Mouse (Mus musculus): ENCODE results near the gene Rpl36a. TPM values are rescaled to one million over a fixed set of nuclear protein-coding genes. Genes with fewer than 3 reads are reported as not detected.
"Not testable (repeated sequence)": the region's sequence is repeated elsewhere in the genome, so short reads cannot be mapped to it uniquely, and the experiment has no call there.

The Rpl36a gene
- 100 to 1,000 TPM; 211 to 227 TPM for total RNA-seq (2021)
- long read RNA-seq, transcript Rpl36a-206 (4 exons, 812 nt): minor isoform, 18 of 154 reads
- long read RNA-seq, transcript Rpl36a-201 (5 exons, 483 nt): major isoform, 132 of 154 reads
- long read RNA-seq, partial matches to known transcripts: 1 of 154 reads
- long read RNA-seq, other reads (novel, unspliced or antisense): 2 of 154 reads

DNA sequence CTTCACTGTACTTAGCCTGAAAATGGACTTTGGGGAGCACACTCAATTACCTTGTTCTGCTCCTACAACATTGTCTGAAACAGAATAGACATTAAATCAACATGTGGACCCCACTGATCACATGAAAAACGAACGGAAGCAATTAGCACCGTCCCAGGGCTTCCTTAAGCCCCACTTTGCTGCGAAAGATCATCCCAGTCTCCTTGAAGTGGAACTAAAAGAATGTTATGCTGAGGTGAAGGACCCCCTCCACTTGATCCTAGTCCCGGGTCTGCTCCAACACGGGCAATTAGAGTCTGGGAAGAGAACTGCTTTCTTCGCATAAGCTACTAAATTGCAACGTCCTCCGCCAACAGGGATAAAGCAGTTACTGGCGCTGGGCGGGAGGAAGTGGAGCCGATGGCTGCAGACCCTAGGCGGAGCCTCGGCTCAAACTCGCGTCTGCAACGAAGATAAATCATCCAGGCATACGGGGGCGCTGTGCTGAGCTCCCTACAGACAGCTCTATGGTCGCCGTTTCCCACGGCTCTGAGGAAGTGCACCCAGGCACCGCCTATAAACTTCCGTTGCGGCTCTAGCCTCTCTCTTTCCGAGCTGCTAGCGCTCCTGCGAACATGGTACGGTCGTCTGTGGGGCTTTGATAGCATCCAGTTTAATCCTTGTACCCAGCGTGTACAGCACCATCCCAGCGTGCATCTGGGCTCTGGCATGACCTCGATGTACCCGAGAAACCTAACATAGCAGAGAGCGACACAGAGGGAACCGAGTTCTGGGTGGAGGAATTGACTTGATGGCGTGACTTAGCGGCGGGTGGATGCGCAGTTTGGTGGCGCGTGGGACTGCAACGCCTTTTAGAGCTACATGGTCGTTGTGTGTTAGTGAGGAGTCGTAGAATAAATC, at the start of gene Rpl36a:
Gene Rpl36a (plus strand): TSS at position 552 of the 900 bp plus-strand sequence.
- peak; percentile 86 to 91 for DNase-seq (ENCODE audit: low spot score in 2 of 2)

DNA sequence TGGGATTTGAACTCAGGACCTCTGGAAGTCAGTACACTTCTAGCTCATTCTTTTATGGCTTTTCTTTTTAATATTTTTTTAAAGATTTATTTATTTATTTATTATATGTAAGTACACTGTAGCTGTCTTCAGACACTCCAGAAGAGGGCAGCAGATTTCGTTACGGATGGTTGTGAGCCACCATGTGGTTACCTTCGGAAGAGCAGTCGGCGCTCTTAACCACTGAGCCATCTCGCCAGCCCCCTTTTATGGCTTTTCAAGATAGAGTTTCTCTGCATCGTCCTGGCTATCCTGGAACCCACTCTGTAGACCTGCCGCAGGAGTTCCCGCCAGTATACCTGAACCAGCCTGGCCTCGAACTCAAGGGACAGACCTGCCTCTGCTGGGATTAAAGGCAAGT, 45.7 kb upstream of the Rpl36a start:
- not testable (repeated sequence) for DNase-seq (ENCODE audit: low spot score in 2 of 2)

DNA sequence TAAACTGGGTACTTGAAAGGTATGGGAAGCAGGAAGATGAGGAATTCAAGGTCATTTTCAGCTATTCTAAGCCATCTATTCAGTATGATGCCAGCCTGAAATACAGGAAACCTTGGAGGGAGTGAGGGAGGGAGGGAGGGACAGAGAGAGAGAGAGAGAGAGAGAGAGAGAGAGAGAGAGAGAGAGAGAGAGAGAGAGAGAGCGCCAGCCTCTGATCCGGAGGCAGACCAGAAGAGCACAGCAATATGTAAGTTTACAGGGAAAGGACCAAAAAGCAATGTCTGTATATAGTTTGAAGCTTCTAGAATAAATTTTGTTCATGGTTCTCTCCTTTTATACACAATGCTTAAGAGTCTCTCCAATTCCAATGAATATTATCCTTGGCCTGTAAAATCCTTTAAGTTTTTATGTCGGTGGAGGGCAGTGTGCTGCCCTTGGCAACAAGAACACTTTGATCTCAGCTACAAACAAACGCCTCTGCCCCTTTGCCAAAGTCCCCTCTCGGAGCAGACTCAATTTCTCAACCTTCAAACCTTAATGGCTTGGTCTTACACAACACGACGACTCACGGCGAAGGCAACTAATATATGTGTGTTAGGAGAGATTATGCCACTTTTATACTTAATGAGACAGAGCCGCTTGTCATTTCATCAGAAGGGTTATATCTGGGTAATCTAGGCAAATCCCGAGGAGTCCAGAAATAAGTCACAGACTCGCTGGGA, 44.9 kb upstream of the Rpl36a start:
- DNase-seq (ENCODE audit: low spot score in 2 of 2): peak in 1 of 2 experiments; percentile 12

DNA sequence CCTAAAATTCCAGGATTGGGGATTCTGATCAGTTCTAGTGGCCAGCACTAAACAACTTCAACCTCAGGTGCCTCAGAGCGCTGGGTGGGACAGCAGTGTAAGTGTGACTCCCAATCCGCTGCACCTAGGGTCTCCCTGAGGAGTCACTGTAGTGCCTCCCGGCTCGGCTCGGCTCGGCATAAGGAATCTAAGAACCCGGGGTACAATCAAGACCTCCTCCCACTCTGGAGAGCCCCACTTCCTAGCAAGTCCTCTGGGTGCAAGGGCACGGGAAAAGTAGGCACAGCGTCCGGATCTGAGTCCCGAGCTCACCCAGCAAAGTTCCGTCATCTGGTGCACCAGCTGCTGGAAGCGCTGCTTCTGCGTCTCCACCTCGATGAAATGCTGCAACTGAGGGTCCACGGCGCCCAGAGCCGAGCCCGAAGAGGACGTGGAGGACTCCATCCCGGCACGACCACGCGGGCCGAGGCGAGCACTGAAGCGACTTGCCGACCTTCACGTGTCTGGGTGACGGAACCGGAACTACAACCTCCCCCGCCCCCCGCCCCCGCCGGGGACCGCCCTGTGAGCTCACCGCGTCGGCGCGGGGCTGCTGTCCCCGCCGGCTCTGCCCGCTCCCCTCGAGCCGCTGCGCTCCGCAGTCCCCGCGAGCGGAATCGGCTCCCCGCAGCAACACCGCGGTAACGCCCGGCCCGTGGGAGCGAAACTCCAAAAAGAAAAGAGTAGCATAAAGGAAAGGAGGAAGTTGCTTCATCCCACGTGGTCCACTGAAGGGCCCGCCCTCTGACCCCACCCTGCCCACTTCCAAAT, 44.1 kb upstream of the Rpl36a start, which contains the start of gene Timm8a1:
Gene Timm8a1 (minus strand): TSS at position 721 of the 810 bp plus-strand sequence.
- DNase-seq (ENCODE audit: low spot score in 2 of 2): peak; percentile 46 to 54

DNA sequence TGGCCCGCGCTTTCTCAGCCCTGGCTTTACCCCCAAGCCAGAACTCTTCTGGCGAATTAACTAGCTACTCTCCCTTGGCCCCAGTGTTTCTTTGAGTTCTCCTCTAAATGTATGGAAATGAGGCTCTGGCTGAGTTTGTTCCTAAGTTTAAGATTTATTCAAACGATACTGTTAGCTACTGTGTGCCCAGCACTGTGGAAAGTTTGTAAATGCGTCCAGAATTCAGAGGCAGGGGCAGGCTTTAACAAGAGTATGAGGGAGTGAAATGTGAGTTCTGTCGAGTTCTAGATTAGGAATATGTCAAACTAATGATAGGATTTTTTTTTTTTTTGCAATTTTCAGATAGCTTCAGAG, 43.5 kb upstream of the Rpl36a start:
- DNase-seq (ENCODE audit: low spot score in 2 of 2): no peak

DNA sequence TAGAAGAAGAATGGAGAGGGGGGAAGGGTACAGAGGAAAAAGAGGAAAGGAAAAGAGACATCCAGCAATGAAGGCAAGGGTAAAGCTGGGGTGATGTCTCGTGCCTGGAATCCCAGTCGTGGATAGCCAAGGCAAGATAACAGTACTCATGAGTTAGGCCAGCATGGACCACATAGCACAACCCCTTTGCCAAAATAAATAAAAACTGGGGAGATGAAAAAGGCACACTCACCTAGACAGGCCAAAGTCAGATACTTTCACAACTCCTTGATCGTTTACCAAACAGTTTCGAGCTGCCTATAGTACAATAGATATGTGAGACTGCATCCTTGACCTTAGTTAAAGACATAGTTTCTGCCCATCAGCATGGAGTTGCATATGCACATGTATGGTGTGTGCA, 38.1 kb upstream of the Rpl36a start:
- no peak for DNase-seq (ENCODE audit: low spot score in 2 of 2)

DNA sequence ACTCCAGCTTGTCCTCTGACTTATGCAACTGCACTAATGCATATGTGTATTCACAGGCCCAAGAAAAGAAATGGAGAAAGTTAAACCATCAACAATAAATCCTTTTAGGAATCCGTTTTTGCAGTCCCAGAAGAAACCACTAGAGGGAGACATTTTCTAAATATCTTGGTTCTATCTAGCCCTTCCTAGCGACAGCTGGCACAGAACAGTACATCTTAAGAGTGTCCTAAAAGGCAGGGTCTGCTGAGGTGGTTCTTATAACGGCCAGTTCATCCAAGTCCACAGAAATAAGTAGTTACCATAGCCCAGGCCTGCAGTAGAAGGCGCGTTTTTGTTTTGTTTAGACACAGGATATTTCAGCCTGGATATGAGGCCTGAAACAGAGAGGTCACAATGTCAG, 34.6 kb upstream of the Rpl36a start:
- DNase-seq (ENCODE audit: low spot score in 2 of 2): peak; percentile 4 to 20

DNA sequence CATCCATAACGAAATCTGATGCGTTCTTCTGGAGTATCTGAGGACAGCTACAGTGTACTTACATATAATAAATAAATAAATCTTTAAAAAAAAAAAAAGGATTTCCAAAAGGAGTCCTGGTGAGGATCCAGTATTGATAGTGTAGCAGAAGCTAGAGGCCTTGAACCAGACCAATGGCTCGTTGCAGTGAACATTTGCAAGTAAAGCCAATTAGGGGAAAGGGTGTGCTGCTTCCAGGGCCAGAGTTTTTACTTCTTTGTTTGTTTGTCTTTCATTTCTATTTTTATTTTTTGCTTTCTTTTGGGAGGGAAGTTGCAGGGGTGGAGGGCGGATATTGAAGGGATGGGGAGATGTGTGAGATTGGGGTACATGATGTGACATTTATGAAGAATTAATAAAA, 32.1 kb upstream of the Rpl36a start:
- DNase-seq (ENCODE audit: low spot score in 2 of 2): no peak

DNA sequence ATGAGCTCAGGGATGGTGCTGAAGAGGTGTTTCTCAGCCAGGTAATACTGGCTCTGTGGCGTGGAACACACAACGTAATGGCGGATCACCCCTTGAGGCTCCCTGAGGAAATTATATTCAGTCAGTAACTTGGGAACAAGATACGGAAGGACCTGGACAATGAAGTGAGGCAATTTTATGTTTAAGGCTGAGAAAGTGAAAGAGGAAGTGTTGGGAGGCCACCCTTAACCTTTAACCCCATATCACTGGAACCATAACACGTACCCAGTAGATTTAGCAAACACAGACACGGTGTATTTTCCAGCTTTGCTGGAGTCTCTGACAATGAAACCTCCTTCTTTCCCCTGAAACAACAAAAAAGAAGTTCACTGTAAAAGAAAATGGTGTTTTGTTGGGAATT, 31.0 kb upstream of the Rpl36a start:
- DNase-seq (ENCODE audit: low spot score in 2 of 2): no peak

DNA sequence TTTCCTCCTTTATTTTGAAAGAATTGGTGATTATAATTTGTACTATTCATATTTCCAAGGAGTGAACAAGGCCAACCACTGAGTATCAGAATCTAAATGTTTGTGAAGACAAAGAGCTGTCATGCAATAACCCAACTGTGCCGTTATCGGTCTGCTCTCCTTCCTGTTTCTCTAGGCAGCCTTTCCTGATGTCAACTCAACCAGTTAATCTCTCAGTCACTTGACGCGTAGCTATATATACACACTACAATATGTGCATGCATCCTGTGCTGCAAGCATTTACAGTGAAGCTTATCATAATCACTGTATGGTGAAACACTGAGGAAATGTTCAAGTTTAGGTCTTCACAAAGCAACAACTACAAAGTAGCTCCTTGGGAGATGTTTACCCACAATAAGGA, 21.1 kb upstream of the Rpl36a start:
- DNase-seq (ENCODE audit: low spot score in 2 of 2): no peak

DNA sequence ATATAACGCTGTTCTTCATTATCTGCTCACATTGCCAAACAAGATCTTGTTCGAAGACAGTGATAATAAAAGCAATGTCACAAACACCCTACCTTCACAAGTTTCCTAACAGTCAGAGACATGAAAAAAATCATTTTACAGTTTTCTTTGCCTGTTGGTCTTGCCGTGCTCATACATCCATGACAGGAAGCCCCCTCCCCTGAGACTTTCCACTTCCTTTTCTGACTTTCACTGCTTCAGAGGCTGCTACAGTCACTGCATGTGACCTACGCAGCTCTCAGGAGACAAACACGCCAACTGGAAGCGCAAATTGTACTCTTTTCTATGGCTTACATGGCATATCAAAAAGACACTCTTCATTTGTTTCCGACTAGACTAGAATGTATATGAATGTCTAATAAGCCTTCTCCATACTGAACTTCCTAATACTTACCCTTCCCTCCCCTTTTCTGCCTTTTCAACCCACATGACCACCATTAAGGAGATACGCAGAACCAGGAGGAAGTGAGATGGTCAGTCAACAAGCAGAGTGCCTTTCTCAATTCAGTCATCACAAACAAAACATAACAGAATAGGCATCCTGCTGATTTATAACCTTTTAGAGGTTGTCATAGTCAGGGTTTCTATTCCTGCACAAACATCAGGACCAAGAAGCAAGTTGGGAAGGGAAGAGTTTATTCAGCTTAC, 18.8 kb upstream of the Rpl36a start:
- DNase-seq (ENCODE audit: low spot score in 2 of 2): no peak

DNA sequence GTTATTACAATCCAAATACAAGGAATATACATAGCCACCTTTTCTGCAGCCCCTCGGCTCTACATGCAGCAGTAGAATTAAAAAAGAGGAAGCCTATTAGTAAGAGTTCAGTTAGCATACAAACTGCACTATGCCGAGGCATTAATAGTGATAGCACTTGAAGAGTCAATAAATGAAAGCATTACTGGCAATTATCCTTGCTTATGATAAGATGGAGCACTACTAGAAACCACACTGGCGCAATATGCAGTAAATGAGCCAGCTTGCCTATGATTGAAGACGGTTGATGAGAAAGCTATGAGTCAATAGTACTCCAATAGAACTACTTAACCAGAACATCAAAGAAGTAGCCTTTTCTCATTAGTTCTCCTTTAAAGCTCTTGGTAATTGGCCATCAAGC, 7.6 kb upstream of the Rpl36a start:
- no peak for DNase-seq (ENCODE audit: low spot score in 2 of 2)

DNA sequence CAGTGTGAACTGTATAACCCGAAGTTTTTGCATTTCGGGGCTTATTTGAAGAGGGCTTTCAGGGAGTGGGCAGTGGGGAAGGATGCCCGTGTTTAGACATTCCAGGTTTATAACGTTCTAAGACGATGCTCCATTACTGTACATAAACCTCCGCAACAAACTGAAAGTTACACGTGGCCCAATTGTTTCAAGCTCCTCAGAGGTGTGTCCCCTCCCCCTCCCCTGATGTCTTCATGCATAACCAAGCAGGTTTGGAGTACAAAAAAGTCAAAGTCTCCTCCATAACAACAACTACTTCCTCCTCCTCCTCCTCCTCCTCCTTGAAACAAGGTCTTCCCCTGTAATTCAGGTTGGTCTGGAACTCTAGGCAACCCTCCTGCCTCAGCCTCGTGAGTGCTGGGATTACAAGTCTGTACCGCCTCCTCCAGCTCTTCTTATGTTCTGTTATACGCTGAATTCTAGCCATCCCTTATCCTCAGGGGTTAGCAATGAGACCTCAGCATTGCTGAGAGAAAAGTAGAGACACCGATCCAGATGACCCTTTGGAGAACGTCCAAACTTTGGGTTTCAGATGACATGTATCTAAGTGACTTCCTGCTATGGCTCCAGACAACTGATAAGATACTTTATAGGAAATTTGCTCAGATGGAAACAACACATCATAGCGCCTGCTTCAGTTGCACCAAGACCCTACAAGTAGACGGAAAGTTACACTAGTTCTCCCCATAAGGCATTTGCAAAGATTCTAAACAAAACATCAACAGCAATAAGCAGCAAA, 4.7 kb upstream of the Rpl36a start:
- no peak for DNase-seq (ENCODE audit: low spot score in 2 of 2)

DNA sequence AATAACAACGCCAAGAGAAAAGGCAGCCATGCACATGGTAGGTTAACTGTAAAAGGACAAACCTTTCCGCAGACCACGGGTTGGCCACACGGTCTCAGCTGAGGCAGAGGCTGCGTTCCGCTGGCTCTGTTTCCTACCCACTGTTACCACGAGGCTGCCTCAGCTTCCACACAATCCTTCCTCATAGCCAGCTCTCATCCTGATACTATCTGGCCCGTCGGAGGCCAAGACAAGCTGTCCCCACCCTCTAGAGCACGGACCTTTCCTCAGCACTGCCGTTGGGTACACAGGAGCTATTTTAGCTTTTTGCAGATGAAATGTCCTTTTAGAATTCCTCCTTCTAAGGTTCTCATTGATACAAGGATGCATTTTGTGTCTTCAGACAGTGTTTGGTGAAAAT, 3.2 kb upstream of the Rpl36a start:
- no peak for DNase-seq (ENCODE audit: low spot score in 2 of 2)

DNA sequence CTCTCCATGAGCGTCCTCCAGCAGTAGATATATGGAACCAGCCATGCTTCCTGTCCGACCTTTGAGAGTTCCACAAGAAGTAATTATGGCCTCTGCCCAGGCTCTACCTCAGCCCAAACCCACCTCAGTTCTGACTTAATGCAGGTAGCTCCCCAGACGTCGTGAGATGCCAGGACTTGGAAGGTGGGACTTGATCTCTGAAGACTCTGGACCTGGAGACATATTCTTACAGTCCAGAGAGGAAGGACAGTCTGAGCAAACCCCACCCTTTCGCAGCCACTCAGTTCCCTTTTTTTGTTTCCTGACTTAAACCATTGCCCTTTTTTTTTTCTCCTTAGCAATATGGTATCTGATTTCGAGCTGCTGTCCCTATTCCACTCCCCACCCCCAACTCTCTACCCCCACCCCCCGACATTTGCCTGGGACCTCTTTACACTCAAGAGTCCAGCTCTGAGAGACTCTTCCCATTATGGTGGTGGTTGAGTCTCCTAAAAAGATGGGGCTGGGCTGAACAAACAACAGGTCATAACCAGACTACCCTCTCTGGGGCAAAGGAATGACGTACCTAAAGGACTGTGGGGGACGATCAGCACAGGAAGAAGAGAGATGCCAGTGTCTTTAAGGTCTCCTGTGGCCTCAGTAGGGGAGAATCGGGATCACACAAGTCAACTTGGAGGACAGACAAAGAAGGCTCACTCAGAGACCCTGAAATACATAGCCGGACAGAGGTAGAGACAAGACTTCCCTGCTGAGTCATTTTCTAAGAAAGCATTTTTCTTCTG, 2.4 kb upstream of the Rpl36a start, which contains the start of gene Btk:
Gene Btk (minus strand): TSS at position 683 of the 782 bp plus-strand sequence.
- DNase-seq (ENCODE audit: low spot score in 2 of 2): no peak

DNA sequence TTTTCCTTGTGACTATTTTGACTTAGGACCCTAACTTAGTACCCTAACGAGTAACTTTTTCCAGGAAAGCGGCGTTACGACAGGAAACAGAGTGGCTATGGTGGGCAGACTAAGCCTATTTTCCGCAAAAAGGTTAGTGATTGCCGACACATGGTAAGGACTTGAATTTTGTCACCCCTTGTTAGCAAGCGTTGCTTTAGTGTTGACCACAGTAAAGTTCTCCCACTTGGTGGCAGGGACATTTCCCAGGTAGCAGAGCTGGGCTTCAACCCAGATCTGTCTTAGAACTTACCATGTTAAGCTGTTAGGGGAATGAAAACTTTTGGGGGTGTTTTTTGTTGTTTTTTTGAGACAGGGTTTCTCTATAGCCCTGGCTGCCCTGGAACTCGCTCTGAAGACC, 993 bp downstream of the Rpl36a start:
- DNase-seq (ENCODE audit: low spot score in 2 of 2): no peak

DNA sequence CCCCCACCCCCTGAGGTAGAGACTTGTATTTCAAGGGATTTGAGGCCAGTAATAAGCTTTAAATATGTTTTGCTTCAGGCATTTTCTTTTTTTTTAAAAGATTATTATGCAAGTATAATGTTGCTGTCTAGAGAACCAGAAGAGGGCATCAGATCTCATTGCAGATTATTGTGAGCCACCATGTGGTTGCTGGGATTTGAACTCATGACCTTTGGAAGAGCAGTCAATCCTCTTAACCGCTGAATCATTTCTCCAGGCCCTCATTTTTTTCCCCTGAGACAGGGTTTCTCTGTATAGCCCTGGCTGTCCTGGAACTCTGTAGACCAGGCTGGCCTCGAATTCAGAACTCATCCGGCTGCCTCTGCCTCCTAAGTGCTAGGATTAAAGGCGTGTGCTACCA, 2.8 kb downstream of the Rpl36a start:
- no peak for DNase-seq (ENCODE audit: low spot score in 2 of 2)

DNA sequence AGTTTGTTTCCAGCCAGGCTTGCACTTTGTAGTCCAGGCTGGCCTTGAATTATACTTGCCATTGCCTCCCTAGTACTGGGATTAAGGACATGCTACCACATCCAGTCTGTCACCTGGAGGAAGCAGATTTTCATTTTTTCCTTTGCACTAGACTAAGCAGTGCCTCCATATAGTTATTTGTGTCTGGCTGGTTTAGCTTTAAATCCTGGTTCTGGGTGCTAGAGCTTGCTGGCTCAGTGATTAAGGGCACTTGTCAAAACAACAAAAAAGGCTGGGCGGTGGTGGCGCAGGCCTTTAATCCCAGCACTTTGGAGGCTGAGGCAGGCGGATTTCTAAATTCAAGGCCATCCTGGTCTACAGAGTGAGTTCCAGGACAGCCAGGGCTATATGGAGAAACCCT, 3.5 kb downstream of the Rpl36a start:
- DNase-seq (ENCODE audit: low spot score in 2 of 2): no peak

DNA sequence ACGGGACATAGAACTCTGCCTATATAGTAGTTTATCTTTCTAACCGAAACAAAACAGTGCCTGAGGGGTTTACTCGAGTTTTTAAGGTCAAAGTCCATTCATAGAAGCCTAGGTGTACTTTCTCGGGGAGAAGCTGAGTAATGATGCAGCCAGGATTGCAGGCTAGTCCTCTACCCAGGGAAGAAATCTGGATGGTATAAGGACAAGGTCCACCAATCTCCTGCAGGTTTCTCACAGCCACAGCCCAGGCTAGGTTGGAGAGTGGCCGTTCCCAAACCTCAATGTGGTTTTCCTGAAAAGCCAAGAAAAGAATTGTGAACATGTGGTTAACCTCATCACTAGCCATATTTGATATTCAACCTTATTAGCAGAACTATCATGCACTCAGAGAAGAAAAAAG, 4.4 kb downstream of the Rpl36a start:
- no peak for DNase-seq (ENCODE audit: low spot score in 2 of 2)
